Mouse (Mus musculus) lung, adult 2 months (tissue): ENCODE data around the gene Ptger1.

ENCODE experiments used
- CTCF ChIP-seq: fragments of 200-500 bp; IDR thresholded peaks from 2 replicates; pipeline ENCODE4 v1.5.1; 2011; ENCODE audit warnings: mild to moderate bottlenecking, low read length, control low read depth; ENCODE audit not compliant: insufficient read depth
- POLR2A ChIP-seq: fragments of 200-500 bp; IDR thresholded peaks from 2 replicates; pipeline ENCODE4 v1.6.1; 2011; ENCODE audit warnings: low read depth, mild to moderate bottlenecking, control low read depth, low read length, borderline replicate concordance; ENCODE audit errors: extremely low read depth

DNA sequence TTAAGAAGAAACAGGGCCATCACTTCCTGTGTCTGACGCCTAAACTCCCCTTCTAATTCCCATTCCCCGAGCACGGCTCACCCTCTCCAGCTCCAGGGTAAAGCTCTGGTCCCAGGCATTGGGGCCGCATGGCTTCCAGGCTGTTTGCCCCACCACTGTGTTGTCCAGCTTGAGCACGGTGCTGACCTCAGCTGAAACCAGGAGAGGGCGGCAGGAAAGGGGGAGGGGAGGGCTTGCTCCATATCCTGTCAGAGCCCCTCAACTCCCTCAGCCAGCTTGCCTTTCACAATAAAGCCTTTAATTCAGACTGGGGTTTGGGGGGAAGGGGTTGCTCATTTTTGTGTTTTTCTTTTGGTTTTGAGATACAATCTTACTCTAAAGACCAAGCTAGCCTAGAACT is 14.6 kb downstream of the Ptger1 start:
- TF ChIP-seq CTCF (no peak), POLR2A (no peak)
